Mouse (Mus musculus): ENCODE measurements around the gene Polr2l. TPM values are rescaled to one million over a fixed set of nuclear protein-coding genes. Genes with fewer than 3 reads are reported as not detected.
A peak's percentile ranks its signal among the peaks of the same experiment; 100 is the strongest.

The Polr2l gene
- polyA plus RNA-seq, 1 experiment from 2014 or later = 36.4 TPM

GRCm38 (mm10) chr7:141481498-141482401, 6.8 kb upstream of the Polr2l start:
- peak overlapping the region; percentile 55 for H3K4me3 ChIP-seq (ENCODE audit: low read depth, low read length)
- peak overlapping the region; percentile 77 for H3K4me2 ChIP-seq (ENCODE audit: low read depth, low read length)
- peak overlapping the region; percentile 31 for H3K9ac ChIP-seq (ENCODE audit: low read depth, low read length)
- peaks cover 6% of the 10 kb centered on the region; the same call in 1 of the 2 replicates for H3K36me3 ChIP-seq (ENCODE audit: control insufficient read depth, insufficient read depth)
- H3K27ac ChIP-seq (ENCODE audit: low read length) = no peak overlapping the region
- peaks cover 42% of the 10 kb centered on the region for H3K4me1 ChIP-seq (ENCODE audit: control insufficient read depth, low read depth, low read length)
- ATAC-seq (ENCODE audit: low read depth) = no peak
- H3K27me3 ChIP-seq (ENCODE audit: control insufficient read depth, insufficient read depth, low read depth, low read length) = peaks cover 26% of the 10 kb centered on the region
- WGBS (ENCODE audit: insufficient replicate concordance) = 3% methylated on average over 70 of the region's 81 CpGs
- H3K9me3 ChIP-seq (replicated peaks; ENCODE audit: control insufficient read depth, low read length) = no peaks in the 10 kb centered on the region

DNA sequence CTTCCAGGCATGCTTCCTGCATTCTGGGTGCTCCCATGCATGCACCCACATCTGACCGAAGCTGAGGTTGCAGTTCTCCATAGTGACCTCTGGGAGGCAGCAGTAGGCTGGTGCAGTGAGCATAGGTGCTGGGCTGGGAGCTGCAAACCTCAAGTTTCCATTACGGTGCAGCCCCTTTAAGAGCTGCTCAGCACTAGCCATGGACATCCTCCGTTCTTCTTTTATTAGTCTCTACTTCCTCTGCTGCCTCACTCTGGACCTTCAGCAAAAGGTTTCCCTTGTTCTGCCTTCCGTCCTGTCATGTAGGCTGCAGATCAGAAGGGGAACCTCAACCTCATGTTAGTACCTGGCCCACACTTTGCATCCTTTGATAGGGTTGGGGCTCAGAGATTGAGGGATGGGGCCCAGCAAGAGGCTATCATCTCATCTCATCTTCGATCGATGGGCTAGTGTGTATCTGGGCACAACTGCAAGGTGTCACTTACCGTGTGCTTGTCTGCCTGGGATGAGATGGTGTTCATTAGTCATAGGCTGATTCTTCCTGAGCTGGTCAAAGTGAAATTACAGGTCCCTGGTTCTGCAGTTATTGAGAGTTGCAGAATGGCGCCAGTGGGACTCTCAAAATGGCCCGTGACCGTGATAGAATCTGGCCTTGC, 6.0 kb upstream of the Polr2l start:
- Histone ChIP-seq H3K27me3 (ENCODE audit: control insufficient read depth, insufficient read depth, low read depth, low read length) (peaks cover 26% of the 10 kb centered on the region), H3K4me2 (ENCODE audit: low read depth, low read length) (peak overlapping the region; percentile 77), H3K4me1 (ENCODE audit: control insufficient read depth, low read depth, low read length) (peaks cover 49% of the 10 kb centered on the region), H3K27ac (ENCODE audit: low read length) (no peak overlapping the region), H3K9me3 (replicated peaks; ENCODE audit: control insufficient read depth, low read length) (no peaks in the 10 kb centered on the region), H3K9ac (ENCODE audit: low read depth, low read length) (no peak overlapping the region), H3K4me3 (ENCODE audit: low read depth, low read length) (peak overlapping the region; percentile 55; the same call in 1 of the 2 replicates), H3K36me3 (ENCODE audit: control insufficient read depth, insufficient read depth) (0 out of 2 replicates have a peak, but pooled peaks cover under 1% of the 10 kb centered on the region)
- ATAC-seq (ENCODE audit: low read depth) = peak; percentile 40
- 5% methylated on average over 10 of the region's 10 CpGs for WGBS (ENCODE audit: insufficient replicate concordance)

DNA sequence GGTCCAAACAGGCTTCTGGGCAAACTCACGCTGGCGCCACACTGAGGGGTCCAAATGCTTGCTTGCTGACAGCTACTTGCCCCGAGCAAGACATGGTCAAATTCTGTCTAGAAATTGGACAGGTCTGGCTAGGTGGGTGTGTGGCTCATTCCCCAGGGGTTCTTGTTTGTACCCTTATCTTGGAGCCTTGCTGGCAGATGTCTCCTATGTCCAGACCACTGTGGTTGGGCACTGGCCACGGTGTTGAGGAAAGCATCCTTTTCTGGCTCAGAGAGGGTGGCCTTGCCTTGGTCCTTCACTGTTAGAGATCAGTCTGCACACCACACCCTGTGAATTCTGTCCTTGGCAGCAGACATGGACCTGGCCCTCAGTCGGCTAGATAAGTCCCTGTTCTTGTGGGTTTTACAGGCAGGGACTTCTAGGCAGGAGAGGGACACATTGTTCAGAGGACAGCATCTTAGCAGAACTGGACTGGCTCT, 3.4 kb upstream of the Polr2l start:
- no peak for ATAC-seq (ENCODE audit: low read depth)
- peaks cover 68% of the 10 kb centered on the region for H3K4me1 ChIP-seq (ENCODE audit: control insufficient read depth, low read depth, low read length)
- no peak overlapping the region for H3K4me2 ChIP-seq (ENCODE audit: low read depth, low read length)
- no peak overlapping the region for H3K4me3 ChIP-seq (ENCODE audit: low read depth, low read length)
- peak overlapping the region; percentile 39 for H3K9ac ChIP-seq (ENCODE audit: low read depth, low read length)
- H3K27ac ChIP-seq (ENCODE audit: low read length) = 0 out of 2 replicates have a peak overlapping the region, but pooled peaks have one; percentile 12
- WGBS (ENCODE audit: insufficient replicate concordance) = 16% methylated on average over 5 of the region's 5 CpGs
- no peaks in the 10 kb centered on the region for H3K9me3 ChIP-seq (replicated peaks; ENCODE audit: control insufficient read depth, low read length)
- H3K36me3 ChIP-seq (ENCODE audit: control insufficient read depth, insufficient read depth) = no peaks in the 10 kb centered on the region
- H3K27me3 ChIP-seq (ENCODE audit: control insufficient read depth, insufficient read depth, low read depth, low read length) = peaks cover 24% of the 10 kb centered on the region

GRCm38 (mm10) chr7:141477578-141478269, 2.8 kb upstream of the Polr2l start:
- Histone ChIP-seq H3K9ac (ENCODE audit: low read depth, low read length) (peak overlapping the region; percentile 34; the same call in 1 of the 2 replicates), H3K36me3 (ENCODE audit: control insufficient read depth, insufficient read depth) (peaks cover 1% of the 10 kb centered on the region; the same call in 1 of the 2 replicates), H3K27ac (ENCODE audit: low read length) (peak overlapping the region; percentile 92), H3K4me2 (ENCODE audit: low read depth, low read length) (peak overlapping the region; percentile 99), H3K4me3 (ENCODE audit: low read depth, low read length) (no peak overlapping the region), H3K4me1 (ENCODE audit: control insufficient read depth, low read depth, low read length) (peaks cover 69% of the 10 kb centered on the region), H3K9me3 (replicated peaks; ENCODE audit: control insufficient read depth, low read length) (no peaks in the 10 kb centered on the region), H3K27me3 (ENCODE audit: control insufficient read depth, insufficient read depth, low read depth, low read length) (peaks cover 19% of the 10 kb centered on the region)
- 23% methylated on average over 4 of the region's 4 CpGs for WGBS (ENCODE audit: insufficient replicate concordance)
- ATAC-seq (ENCODE audit: low read depth) = no peak

- H3K27me3 ChIP-seq (ENCODE audit: control insufficient read depth, insufficient read depth, low read depth, low read length) = peaks cover 12% of the 10 kb centered on the region
- H3K36me3 ChIP-seq (ENCODE audit: control insufficient read depth, insufficient read depth) = peaks cover 3% of the 10 kb centered on the region; the same call in 1 of the 2 replicates
- peak overlapping the region; percentile 34 for H3K9ac ChIP-seq (ENCODE audit: low read depth, low read length)
- peak overlapping the region; percentile 84 for H3K4me3 ChIP-seq (ENCODE audit: low read depth, low read length)
- peaks cover 63% of the 10 kb centered on the region for H3K4me1 ChIP-seq (ENCODE audit: control insufficient read depth, low read depth, low read length)
- peak overlapping the region; percentile 92 for H3K27ac ChIP-seq (ENCODE audit: low read length)
- peak overlapping the region; percentile 99 for H3K4me2 ChIP-seq (ENCODE audit: low read depth, low read length)
- ATAC-seq (ENCODE audit: low read depth) = 0 out of 2 replicates have a peak, but pooled peaks have one; percentile 4
- 2% methylated on average over 7 of the region's 7 CpGs for WGBS (ENCODE audit: insufficient replicate concordance)
- H3K9me3 ChIP-seq (replicated peaks; ENCODE audit: control insufficient read depth, low read length) = no peaks in the 10 kb centered on the region
Observed at GRCm38 (mm10) chr7:141476981-141477370, 2.0 kb upstream of the Polr2l start.

DNA sequence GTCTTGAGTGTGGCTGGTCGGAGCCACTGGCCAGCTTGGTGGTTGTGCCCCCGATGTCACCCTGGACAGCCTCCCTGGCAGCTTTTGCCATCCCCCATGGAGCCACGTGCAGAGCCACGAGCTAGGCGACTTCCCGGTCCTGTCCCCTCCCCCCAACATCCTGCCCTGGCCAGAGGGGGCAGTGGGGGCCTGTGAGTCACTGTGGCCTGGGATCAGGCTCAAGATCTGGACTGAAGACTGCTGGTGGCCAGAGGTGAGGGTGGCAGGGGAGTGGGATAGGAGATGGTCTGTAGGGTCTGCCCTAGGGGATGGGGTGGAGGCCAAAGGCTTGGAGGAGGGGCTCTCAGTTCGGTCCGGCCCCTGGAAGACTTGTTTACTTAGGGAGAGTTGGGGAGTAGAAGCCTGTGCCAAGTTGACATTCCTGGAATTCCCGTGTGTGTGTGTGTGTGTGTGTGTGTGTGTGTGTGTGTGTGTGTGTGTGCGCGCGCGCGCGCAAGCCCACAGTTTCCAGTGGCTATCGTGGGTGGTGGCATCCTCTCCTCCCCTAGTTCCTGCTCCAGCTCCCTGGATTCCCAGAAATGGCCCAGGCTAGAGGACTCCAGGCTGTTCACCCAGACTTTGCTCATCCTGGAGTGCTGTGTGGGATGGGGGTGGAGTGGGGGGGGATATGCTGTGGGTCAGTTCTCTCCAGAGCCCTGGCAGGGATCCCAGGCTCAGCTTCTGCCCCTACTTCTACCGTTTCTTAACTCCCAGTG, 1.5 kb upstream of the Polr2l start:
- H3K36me3 ChIP-seq (ENCODE audit: control insufficient read depth, insufficient read depth) = peaks cover 3% of the 10 kb centered on the region; the same call in 1 of the 2 replicates
- peak overlapping the region; percentile 87 for H3K9ac ChIP-seq (ENCODE audit: low read depth, low read length)
- H3K9me3 ChIP-seq (replicated peaks; ENCODE audit: control insufficient read depth, low read length) = no peaks in the 10 kb centered on the region
- WGBS (ENCODE audit: insufficient replicate concordance) = 0% methylated on average over 13 of the region's 17 CpGs
- peaks cover 57% of the 10 kb centered on the region for H3K4me1 ChIP-seq (ENCODE audit: control insufficient read depth, low read depth, low read length)
- peak; percentile 50 for ATAC-seq (ENCODE audit: low read depth)
- H3K4me3 ChIP-seq (ENCODE audit: low read depth, low read length) = peak overlapping the region; percentile 84
- peaks cover 6% of the 10 kb centered on the region for H3K27me3 ChIP-seq (ENCODE audit: control insufficient read depth, insufficient read depth, low read depth, low read length)
- peak overlapping the region; percentile 99 for H3K4me2 ChIP-seq (ENCODE audit: low read depth, low read length)
- H3K27ac ChIP-seq (ENCODE audit: low read length) = peak overlapping the region; percentile 92

- Histone ChIP-seq H3K9me3 (replicated peaks; ENCODE audit: control insufficient read depth, low read length) (no peaks in the 10 kb centered on the region), H3K27me3 (ENCODE audit: control insufficient read depth, insufficient read depth, low read depth, low read length) (no peaks in the 10 kb centered on the region), H3K4me2 (ENCODE audit: low read depth, low read length) (peak overlapping the region; percentile 99), H3K4me3 (ENCODE audit: low read depth, low read length) (peak overlapping the region; percentile 84), H3K36me3 (ENCODE audit: control insufficient read depth, insufficient read depth) (peaks cover 7% of the 10 kb centered on the region; the same call in 1 of the 2 replicates), H3K27ac (ENCODE audit: low read length) (peak overlapping the region; percentile 92), H3K9ac (ENCODE audit: low read depth, low read length) (peak overlapping the region; percentile 87), H3K4me1 (ENCODE audit: control insufficient read depth, low read depth, low read length) (peaks cover 51% of the 10 kb centered on the region)
- ATAC-seq (ENCODE audit: low read depth) = no peak
- under 1% methylated on average over 12 of the region's 12 CpGs for WGBS (ENCODE audit: insufficient replicate concordance)
Observed at GRCm38 (mm10) chr7:141475805-141476158, 850 bp upstream of the Polr2l start.

GRCm38 (mm10) chr7:141474160-141474559, 772 bp downstream of the Polr2l start:
- no peak for ATAC-seq (ENCODE audit: low read depth)
- H3K4me3 ChIP-seq (ENCODE audit: low read depth, low read length) = peak overlapping the region; percentile 84
- peaks cover 50% of the 10 kb centered on the region for H3K4me1 ChIP-seq (ENCODE audit: control insufficient read depth, low read depth, low read length)
- H3K27ac ChIP-seq (ENCODE audit: low read length) = no peak overlapping the region
- peak overlapping the region; percentile 99 for H3K4me2 ChIP-seq (ENCODE audit: low read depth, low read length)
- no peaks in the 10 kb centered on the region for H3K27me3 ChIP-seq (ENCODE audit: control insufficient read depth, insufficient read depth, low read depth, low read length)
- peak overlapping the region; percentile 87 for H3K9ac ChIP-seq (ENCODE audit: low read depth, low read length)
- H3K9me3 ChIP-seq (replicated peaks; ENCODE audit: control insufficient read depth, low read length) = no peaks in the 10 kb centered on the region
- WGBS (ENCODE audit: insufficient replicate concordance) = 6% methylated on average over 5 of the region's 5 CpGs
- peaks cover 12% of the 10 kb centered on the region for H3K36me3 ChIP-seq (ENCODE audit: control insufficient read depth, insufficient read depth)

All from liver, embryonic 16.5 days (tissue).